Mouse (Mus musculus) limb, embryonic 14.5 days (tissue): Measurements from ENCODE around the gene Chrm4. TPM values are rescaled to one million over a fixed set of nuclear protein-coding genes. Genes with fewer than 3 reads are reported as not detected.
A peak's percentile ranks its signal among the peaks of the same experiment; 100 is the strongest.

Experiments used
- ATAC-seq: fragments of 200-750 bp; cut with Nextera tagmentation; 2 replicates; pipeline ENCODE4 v1.8.0; 2017; ENCODE audit warnings: low read depth, moderate number of reproducible peaks, moderate TSS enrichment; ENCODE audit not compliant: low FRiP score
- DNase-seq: peaks from one replicate; pipeline ENCODE4 v3.0.0-alpha.2; 2015; ENCODE audit warnings: low spot score
- H3K27ac ChIP-seq: fragments of 300-500 bp; sonication (generic); replicated peaks from 2 replicates; pipeline ENCODE4 v1.5.1; 2014; ENCODE audit warnings: low read depth, mild to moderate bottlenecking, low read length, moderate library complexity, mixed read lengths
- H3K27me3 ChIP-seq: fragments of 300-500 bp; sonication (generic); 2 replicates; pipeline ENCODE4 v1.6.1; 2014; ENCODE audit warnings: low read length, mixed read lengths; ENCODE audit not compliant: control insufficient read depth, insufficient read depth
- H3K36me3 ChIP-seq: fragments of 300-500 bp; sonication (generic); 2 replicates; pipeline ENCODE4 v1.6.1; 2014; ENCODE audit warnings: mild to moderate bottlenecking, low read length, moderate library complexity, mixed read lengths; ENCODE audit not compliant: control insufficient read depth, insufficient read depth
- H3K4me1 ChIP-seq: fragments of 300-500 bp; sonication (generic); 2 replicates; pipeline ENCODE4 v1.6.1; 2014; ENCODE audit warnings: antibody characterized with exemption, low read length, mixed read lengths; ENCODE audit not compliant: control insufficient read depth, insufficient read depth
- H3K4me2 ChIP-seq: fragments of 300-500 bp; sonication (generic); replicated peaks from 2 replicates; pipeline ENCODE4 v1.6.1; 2014; ENCODE audit warnings: low read depth, mild to moderate bottlenecking, low read length, moderate library complexity; ENCODE audit not compliant: severe bottlenecking
- H3K4me3 ChIP-seq: fragments of 300-500 bp; sonication (generic); replicated peaks from 2 replicates; pipeline ENCODE4 v1.5.1; 2014; ENCODE audit warnings: low read length
- H3K9ac ChIP-seq: fragments of 300-500 bp; sonication (generic); 2 replicates; pipeline ENCODE4 v1.6.1; 2014; ENCODE audit warnings: mild to moderate bottlenecking, low read depth, low read length, moderate library complexity; ENCODE audit not compliant: severe bottlenecking
- H3K9me3 ChIP-seq: fragments of 300-500 bp; sonication (generic); 2 replicates; pipeline ENCODE4 v1.6.1; 2016; ENCODE audit warnings: low read length; ENCODE audit not compliant: control insufficient read depth
- POLR2A ChIP-seq: fragments of 200-500 bp; IDR thresholded peaks from 2 replicates; pipeline ENCODE4 v1.8.0; 2012; ENCODE audit warnings: inconsistent platforms, mild to moderate bottlenecking, moderate library complexity, borderline replicate concordance; ENCODE audit not compliant: insufficient read depth, insufficient read length; ENCODE audit errors: extremely low read depth
- WGBS: fragments of 180-500 bp; shearing (Covaris S2); extraction: QIAGEN DNeasy Blood & Tissue Kit; methylation state at CpG from one replicate; pipeline ENCODE4 v1.1.7; 2014; 5-methylcytosine and 5-hydroxymethylcytosine counted together
- microRNA-seq: library from miRNA; unstranded; fragments of <30 nt; microRNA quantifications from one replicate; pipeline ENCODE4, GENCODE M21; 2016
- polyA plus RNA-seq, 2 experiments: library from polyadenylated mRNA; depleted of rRNA in 1 of 2; stranded (reverse) in 1 of 2; unstranded in 1 of 2; fragments of >200 nt; fragmentation: Nextera tagmentation in 1 of 2; extraction: Ambion mirVana in 1 of 2; gene quantifications; 2 replicates each; pipeline versions ENCODE4 v1.2.1 to v1.2.3; 2012 to 2014

Chrm4 gene
- polyA plus RNA-seq, 2 experiments: 0.17 to 0.47 TPM

- TF ChIP-seq POLR2A: no peak
- H3K27me3 ChIP-seq: peaks cover 27% of the 10 kb centered on the region
- no peak for ATAC-seq
- peak within 1 kb of the TSS; percentile 39 for H3K4me3 ChIP-seq
- peak within 1 kb of the TSS; percentile 73 for H3K4me2 ChIP-seq
- WGBS: under 1% methylated on average over 66 of the region's 79 CpGs
- H3K9me3 ChIP-seq: no peaks in the 10 kb centered on the region
- H3K4me1 ChIP-seq: peaks cover 24% of the 10 kb centered on the region
- H3K36me3 ChIP-seq: no peaks in the 10 kb centered on the region
- no peak for DNase-seq
- no peak within 1 kb of the TSS for H3K27ac ChIP-seq
- H3K9ac ChIP-seq: peak within 1 kb of the TSS; percentile 41
Observed at GRCm38 (mm10) chr2:91975581-91976541, 48.8 kb downstream of the Chrm4 start, which contains the start of gene Dgkz. Dgkz (minus strand) TSS chr2:91975864.

GRCm38 (mm10) chr2:91977960-91978359 lies 50.9 kb downstream of the Chrm4 start:
- Histone ChIP-seq H3K4me3 (no peak overlapping the region), H3K9ac (no peak overlapping the region), H3K4me1 (peaks cover 9% of the 10 kb centered on the region), H3K27ac (no peak overlapping the region), H3K9me3 (no peaks in the 10 kb centered on the region), H3K4me2 (no peak overlapping the region), H3K27me3 (peaks cover 27% of the 10 kb centered on the region), H3K36me3 (peaks cover 4% of the 10 kb centered on the region; the same call in 1 of the 2 replicates)
- no peak for TF ChIP-seq POLR2A
- no peak for DNase-seq
- WGBS: 78% methylated on average over 4 of the region's 4 CpGs
- ATAC-seq: no peak

Small RNAs within 50 kb of the gene (microRNA-seq; reads per million reads assigned to microRNA genes)
- not detected for gene Mir6999

Other genes with a start within 250 kb of the Chrm4 start
- gene Atg13, start 216.7 kb upstream of the Chrm4 start, polyA plus RNA-seq (2012; rRNA removed): 32.4 and 36.6 TPM in 2 replicates
- 30.8 and 33.2 TPM in 2 replicates for gene Atg13, start 216.7 kb upstream of the Chrm4 start, polyA plus RNA-seq (2014; fragmentation: Nextera tagmentation; extraction: Ambion mirVana)
- gene Harbi1, start 216.4 kb upstream of the Chrm4 start, polyA plus RNA-seq (2012; rRNA removed): 8.1 and 9.2 TPM in 2 replicates
- 15.0 and 17.8 TPM in 2 replicates for gene Harbi1, start 216.4 kb upstream of the Chrm4 start, polyA plus RNA-seq (2014; fragmentation: Nextera tagmentation; extraction: Ambion mirVana)
- 23.4 and 28.0 TPM in 2 replicates for gene Ambra1, start 197.1 kb upstream of the Chrm4 start, polyA plus RNA-seq (2012; rRNA removed)
- gene Ambra1, start 197.1 kb upstream of the Chrm4 start, polyA plus RNA-seq (2014; fragmentation: Nextera tagmentation; extraction: Ambion mirVana): 16.4 and 21.0 TPM in 2 replicates
- gene Mdk, start 5.0 kb downstream of the Chrm4 start, polyA plus RNA-seq (2012; rRNA removed): 1,140 and 1,381 TPM in 2 replicates
- 1,171 and 1,392 TPM in 2 replicates for gene Mdk, start 5.0 kb downstream of the Chrm4 start, polyA plus RNA-seq (2014; fragmentation: Nextera tagmentation; extraction: Ambion mirVana)
- 0.05 TPM in 1 of 2 replicates, not detected in the other for gene Gm9821, start 18.5 kb downstream of the Chrm4 start, polyA plus RNA-seq (2012; rRNA removed)
- gene Gm9821, start 18.5 kb downstream of the Chrm4 start, polyA plus RNA-seq (2014; fragmentation: Nextera tagmentation; extraction: Ambion mirVana): 0.37 and 0.56 TPM in 2 replicates
- gene Dgkz, start 48.6 kb downstream of the Chrm4 start, polyA plus RNA-seq (2012; rRNA removed): 97.1 and 109 TPM in 2 replicates
- gene Dgkz, start 48.6 kb downstream of the Chrm4 start, polyA plus RNA-seq (2014; fragmentation: Nextera tagmentation; extraction: Ambion mirVana): 40.4 and 42.4 TPM in 2 replicates
- gene Creb3l1, start 97.3 kb downstream of the Chrm4 start, polyA plus RNA-seq (2012; rRNA removed): 28.5 and 35.0 TPM in 2 replicates
- gene Creb3l1, start 97.3 kb downstream of the Chrm4 start, polyA plus RNA-seq (2014; fragmentation: Nextera tagmentation; extraction: Ambion mirVana): 31.3 and 37.5 TPM in 2 replicates
- gene Phf21a, start 165.9 kb downstream of the Chrm4 start, polyA plus RNA-seq (2012; rRNA removed): 96.0 and 119 TPM in 2 replicates
- 37.2 and 38.2 TPM in 2 replicates for gene Phf21a, start 165.9 kb downstream of the Chrm4 start, polyA plus RNA-seq (2014; fragmentation: Nextera tagmentation; extraction: Ambion mirVana)